Mouse (Mus musculus) small intestine, adult 2 months (tissue): ENCODE measurements at regions not wholly inside any gene's neighbourhood (a gene's known extent, or its start where the extent isn't known, plus 50 kb on each side); places are given as distances from the start of the nearest gene placed in this dataset.

Experiments used
- CTCF ChIP-seq: fragments of 200-500 bp; IDR thresholded peaks from 2 replicates; pipeline ENCODE4 v1.5.1; 2012; ENCODE audit warnings: low read depth, mild to moderate bottlenecking, control low read depth, inconsistent platforms, low read length, moderate library complexity, mixed read lengths; ENCODE audit not compliant: insufficient replicate concordance, insufficient read length; ENCODE audit errors: extremely low read depth
- POLR2A ChIP-seq: fragments of 200-500 bp; IDR thresholded peaks from 2 replicates; pipeline ENCODE4 v1.6.1; 2012; ENCODE audit warnings: low read depth, mild to moderate bottlenecking, control low read depth, inconsistent platforms, low read length, moderate library complexity

DNA sequence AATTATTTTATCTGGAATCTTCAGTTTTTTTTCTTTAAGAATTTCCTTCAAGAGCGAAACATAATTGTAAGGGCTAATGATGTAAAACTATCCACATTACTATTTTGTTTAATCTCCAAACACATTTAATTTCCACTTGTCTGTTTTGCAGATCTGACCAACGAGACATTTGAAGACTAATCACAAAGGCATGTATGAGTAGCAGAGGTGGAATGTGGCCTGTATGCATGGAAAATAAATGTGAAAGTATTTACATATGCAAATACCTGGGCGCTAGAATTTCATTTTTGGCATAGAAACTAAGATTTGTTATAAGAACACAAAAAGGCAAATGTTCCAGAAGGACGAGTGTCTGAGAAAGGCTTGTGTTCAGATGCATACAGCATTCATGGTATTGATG, 375.2 kb downstream of the Efnb2 start:
- TF ChIP-seq CTCF (no peak), POLR2A (no peak)
